Comparison of ENCODE assay signal across 12 mouse cellular contexts in the genomic region with DNA sequence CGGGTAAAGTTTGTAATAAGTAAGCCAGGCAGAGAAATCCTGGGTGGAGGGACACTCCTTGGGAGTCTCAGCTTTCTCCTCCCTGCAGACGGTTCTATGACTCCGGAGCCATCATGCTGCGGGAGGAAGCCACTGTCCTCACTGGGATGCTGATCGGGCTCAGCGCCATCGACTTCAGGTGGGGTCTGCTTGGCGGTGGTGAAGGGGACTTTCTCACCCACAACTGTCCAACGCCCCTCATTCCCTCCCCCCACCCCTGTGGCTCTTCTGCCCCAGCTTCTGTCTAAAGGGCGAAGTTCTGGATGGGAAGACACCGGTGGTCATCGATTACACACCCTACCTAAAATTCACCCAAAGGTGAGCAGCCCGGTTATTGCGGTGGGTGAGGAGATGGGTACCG. TPM values are rescaled to one million over a fixed set of nuclear protein-coding genes. Genes with fewer than 3 reads are reported as not detected.
DNase-seq lines count a peak whose midpoint lies in the region; ATAC-seq and TF ChIP-seq lines count a peak whose summit lies in the region.
"Had no signal": no experiment of that assay in that cellular context is flagged by ENCODE, and none has a peak within 500 bp of the region (broad histone marks: within the 10 kb centered on the region; RNA-seq: fewer than 3 reads in every experiment).

No protein-coding gene starts in this region.

- WGBS in heart, embryonic 15.5 days = 11% methylated on average over 15 of the region's 15 CpGs
- 23% methylated on average over 15 of the region's 15 CpGs for whole genome bisulfite sequencing in midbrain, embryonic 13.5 days
- WGBS in midbrain, embryonic 16.5 days = 25% methylated on average over 14 of the region's 15 CpGs
- WGBS in intestine, embryonic 16.5 days = 17% methylated on average over 15 of the region's 15 CpGs
- 14% methylated on average over 15 of the region's 15 CpGs for WGBS in liver, postnatal 0 days (ENCODE audit: insufficient replicate concordance)

- intact Hi-C loops in heart, postnatal 10 days (cut with DNase I) = no loop called here

- no peak for ATAC-seq in heart, embryonic 15.5 days (replicated peaks; ENCODE audit: insufficient number of reproducible peaks, insufficient read depth, low FRiP score, low read depth)
- no peak for ATAC-seq in midbrain, embryonic 13.5 days
- ATAC-seq in midbrain, embryonic 16.5 days = no peak
- no peak for ATAC-seq in intestine, embryonic 16.5 days
- no peak for ATAC-seq in liver, postnatal 0 days

- peaks cover 18% of the 10 kb centered on the region for H3K36me3 ChIP-seq in heart, embryonic 15.5 days
- peaks cover 61% of the 10 kb centered on the region for H3K36me3 ChIP-seq in midbrain, embryonic 13.5 days
- H3K36me3 ChIP-seq in midbrain, embryonic 16.5 days (ENCODE audit: control insufficient read depth, insufficient read depth, low read length) = peaks cover 23% of the 10 kb centered on the region
- H3K36me3 ChIP-seq in intestine, embryonic 16.5 days (ENCODE audit: control insufficient read depth, insufficient read depth, low read length) = peaks cover 3% of the 10 kb centered on the region; the same call in 1 of the 2 replicates
- H3K36me3 ChIP-seq in liver, postnatal 0 days (replicated peaks; ENCODE audit: insufficient read depth, low read length) = peaks cover 23% of the 10 kb centered on the region

- H3K4me3 ChIP-seq in heart, embryonic 15.5 days = peak overlapping the region; percentile 30; the same call in 1 of the 2 replicates
- no peak overlapping the region for H3K4me3 ChIP-seq in midbrain, embryonic 13.5 days (replicated peaks)
- no peak overlapping the region for H3K4me3 ChIP-seq in midbrain, embryonic 16.5 days (ENCODE audit: low read depth, low read length)
- peak overlapping the region; percentile 39; the same call in 1 of the 2 replicates for H3K4me3 ChIP-seq in intestine, embryonic 16.5 days (ENCODE audit: low read length)
- peak overlapping the region; percentile 33 for H3K4me3 ChIP-seq in liver, postnatal 0 days (ENCODE audit: low read depth, low read length)

- no peak for TF ChIP-seq CTCF in liver, postnatal 0 days (IDR thresholded peaks at IDR 0.05; ENCODE audit: low read depth)

- DNase-seq in heart, postnatal 10 days = no peak
- DNase-seq in liver, postnatal 0 days = no peak
- no peak for DNase-seq in urinary bladder, adult 2 months (ENCODE audit: low spot score)
- DNase-seq in frontal cortex, postnatal 36 days (ENCODE audit: low spot score in 2 of 2) = no peak
- DNase-seq: adrenal gland, adult 2 months had no signal

- no peak overlapping the region for H3K27ac ChIP-seq in heart, embryonic 15.5 days
- no peak overlapping the region for H3K27ac ChIP-seq in midbrain, embryonic 13.5 days
- H3K27ac ChIP-seq in midbrain, embryonic 16.5 days (ENCODE audit: low read length) = no peak overlapping the region
- no peak overlapping the region for H3K27ac ChIP-seq in intestine, embryonic 16.5 days (ENCODE audit: low read length)
- H3K27ac ChIP-seq in liver, postnatal 0 days (ENCODE audit: low read depth) = no peak overlapping the region
- H3K27ac ChIP-seq: hindbrain, postnatal 0 days had no signal

- H3K9me3 ChIP-seq in heart, embryonic 15.5 days (replicated peaks) = no peaks in the 10 kb centered on the region
- H3K9me3 ChIP-seq in midbrain, embryonic 13.5 days = no peaks in the 10 kb centered on the region
- H3K9me3 ChIP-seq in midbrain, embryonic 16.5 days (replicated peaks; ENCODE audit: control insufficient read depth, low read length, poor library complexity, severe bottlenecking) = no peaks in the 10 kb centered on the region
- H3K9me3 ChIP-seq in intestine, embryonic 16.5 days (ENCODE audit: control insufficient read depth, low read length) = no peaks in the 10 kb centered on the region
- no peaks in the 10 kb centered on the region for H3K9me3 ChIP-seq in liver, postnatal 0 days (ENCODE audit: low read length)
- H3K9me3 ChIP-seq: G1E had no signal

- H3K27me3 ChIP-seq in heart, embryonic 15.5 days = peaks cover 74% of the 10 kb centered on the region
- peaks cover 30% of the 10 kb centered on the region for H3K27me3 ChIP-seq in midbrain, embryonic 13.5 days
- H3K27me3 ChIP-seq in midbrain, embryonic 16.5 days (ENCODE audit: control insufficient read depth, insufficient read depth, low read depth, low read length) = no peaks in the 10 kb centered on the region
- H3K27me3 ChIP-seq in intestine, embryonic 16.5 days (replicated peaks; ENCODE audit: control insufficient read depth, insufficient read depth, low read length) = peaks cover 23% of the 10 kb centered on the region
- H3K27me3 ChIP-seq in liver, postnatal 0 days (ENCODE audit: insufficient read depth, low read length) = peaks cover 57% of the 10 kb centered on the region

- H3K9ac ChIP-seq in heart, embryonic 15.5 days = no peak overlapping the region
- peak overlapping the region; percentile 47; the same call in 1 of the 2 replicates for H3K9ac ChIP-seq in midbrain, embryonic 13.5 days (replicated peaks)
- H3K9ac ChIP-seq in midbrain, embryonic 16.5 days (ENCODE audit: low read depth, low read length) = no peak overlapping the region
- no peak overlapping the region for H3K9ac ChIP-seq in intestine, embryonic 16.5 days (ENCODE audit: low read depth, low read length)
- H3K9ac ChIP-seq in liver, postnatal 0 days (replicated peaks) = no peak overlapping the region

- TF ChIP-seq EP300 in liver, postnatal 0 days (IDR thresholded peaks at IDR 0.05; ENCODE audit: low read depth) = no peak

- peak overlapping the region; percentile 52 for H3K4me2 ChIP-seq in heart, embryonic 15.5 days
- H3K4me2 ChIP-seq in midbrain, embryonic 13.5 days (replicated peaks) = 0 out of 2 replicates have a peak overlapping the region, but pooled peaks have one; percentile 18
- no peak overlapping the region for H3K4me2 ChIP-seq in midbrain, embryonic 16.5 days (ENCODE audit: low read length)
- H3K4me2 ChIP-seq in intestine, embryonic 16.5 days (ENCODE audit: low read depth, low read length) = peak overlapping the region; percentile 74
- H3K4me2 ChIP-seq in liver, postnatal 0 days (ENCODE audit: low read depth, low read length) = peak overlapping the region; percentile 57; the same call in 1 of the 2 replicates

- peaks cover 21% of the 10 kb centered on the region for H3K4me1 ChIP-seq in heart, embryonic 15.5 days (replicated peaks)
- H3K4me1 ChIP-seq in midbrain, embryonic 13.5 days (replicated peaks) = peaks cover 73% of the 10 kb centered on the region
- peaks cover 35% of the 10 kb centered on the region for H3K4me1 ChIP-seq in midbrain, embryonic 16.5 days (ENCODE audit: control insufficient read depth, insufficient read depth, low read length)
- peaks cover 29% of the 10 kb centered on the region for H3K4me1 ChIP-seq in intestine, embryonic 16.5 days (ENCODE audit: control insufficient read depth, insufficient read depth, low read length)
- H3K4me1 ChIP-seq in liver, postnatal 0 days (ENCODE audit: insufficient read depth) = peaks cover 16% of the 10 kb centered on the region

RNA-seq across cellular contexts. Expression of a gene that starts 5.9 kb away (rescaled TPM):
- 0.64 and 2.5 TPM in 2 replicates for polyA plus RNA-seq in heart, embryonic 15.5 days (2015; fragmentation: Nextera tagmentation; extraction: Ambion mirVana)
- total RNA-seq in heart, postnatal 10 days (2021) = under 1 TPM; 0.29 to 0.32 TPM
- polyA plus RNA-seq in midbrain, embryonic 13.5 days (2015; fragmentation: Nextera tagmentation; extraction: Ambion mirVana) = 131 and 153 TPM in 2 replicates
- 151 and 155 TPM in 2 replicates for polyA plus RNA-seq in midbrain, embryonic 16.5 days (2015; fragmentation: Nextera tagmentation; extraction: Ambion mirVana)
- polyA plus RNA-seq in intestine, embryonic 16.5 days (2015; fragmentation: Nextera tagmentation; extraction: Ambion mirVana) = 6.0 and 6.8 TPM in 2 replicates
- polyA plus RNA-seq in liver, postnatal 0 days (2015; fragmentation: Nextera tagmentation; extraction: Ambion mirVana) = 1.8 and 2.4 TPM in 2 replicates
- 1.4 and 2.9 TPM in 2 replicates for polyA plus RNA-seq in urinary bladder, adult 2 months (2012; rRNA removed)
- total RNA-seq: megakaryocyte progenitor cell, adult 5-6 weeks had no signal
- polyA plus RNA-seq: G1E had no signal

RNA-seq across cellular contexts. Expression of a gene that starts 8.6 kb away (rescaled TPM):
- polyA plus RNA-seq in heart, embryonic 15.5 days (2015; fragmentation: Nextera tagmentation; extraction: Ambion mirVana) = 293 and 321 TPM in 2 replicates
- total RNA-seq in heart, postnatal 10 days (2021) = 100 to 1,000 TPM; 155 to 156 TPM
- polyA plus RNA-seq in midbrain, embryonic 13.5 days (2015; fragmentation: Nextera tagmentation; extraction: Ambion mirVana) = 141 and 154 TPM in 2 replicates
- polyA plus RNA-seq in midbrain, embryonic 16.5 days (2015; fragmentation: Nextera tagmentation; extraction: Ambion mirVana) = 144 and 150 TPM in 2 replicates
- polyA plus RNA-seq in intestine, embryonic 16.5 days (2015; fragmentation: Nextera tagmentation; extraction: Ambion mirVana) = 366 and 376 TPM in 2 replicates
- 510 and 522 TPM in 2 replicates for polyA plus RNA-seq in liver, postnatal 0 days (2015; fragmentation: Nextera tagmentation; extraction: Ambion mirVana)
- polyA plus RNA-seq in urinary bladder, adult 2 months (2012; rRNA removed) = 80.3 and 88.2 TPM in 2 replicates

RNA-seq across cellular contexts. Expression of a gene that starts 31.0 kb away (rescaled TPM):
- polyA plus RNA-seq in heart, embryonic 15.5 days (2015; fragmentation: Nextera tagmentation; extraction: Ambion mirVana) = 198 and 242 TPM in 2 replicates
- 100 to 1,000 TPM; 189 to 192 TPM for total RNA-seq in heart, postnatal 10 days (2021)
- polyA plus RNA-seq in midbrain, embryonic 13.5 days (2015; fragmentation: Nextera tagmentation; extraction: Ambion mirVana) = 57.4 and 61.8 TPM in 2 replicates
- polyA plus RNA-seq in midbrain, embryonic 16.5 days (2015; fragmentation: Nextera tagmentation; extraction: Ambion mirVana) = 65.2 and 75.8 TPM in 2 replicates
- 221 and 245 TPM in 2 replicates for polyA plus RNA-seq in intestine, embryonic 16.5 days (2015; fragmentation: Nextera tagmentation; extraction: Ambion mirVana)
- polyA plus RNA-seq in liver, postnatal 0 days (2015; fragmentation: Nextera tagmentation; extraction: Ambion mirVana) = 156 and 161 TPM in 2 replicates
- 190 and 251 TPM in 2 replicates for polyA plus RNA-seq in urinary bladder, adult 2 months (2012; rRNA removed)

RNA-seq across cellular contexts. Expression of a gene that starts 33.1 kb away (rescaled TPM):
- polyA plus RNA-seq in heart, embryonic 15.5 days (2015; fragmentation: Nextera tagmentation; extraction: Ambion mirVana) = 20.2 and 31.9 TPM in 2 replicates
- 10 to 100 TPM in 1 of 2 experiments, 1 to 10 TPM in 1; 3.5 to 13.0 TPM for total RNA-seq in heart, postnatal 10 days (2021)
- polyA plus RNA-seq in midbrain, embryonic 13.5 days (2015; fragmentation: Nextera tagmentation; extraction: Ambion mirVana) = 4.3 and 4.8 TPM in 2 replicates
- polyA plus RNA-seq in midbrain, embryonic 16.5 days (2015; fragmentation: Nextera tagmentation; extraction: Ambion mirVana) = 2.3 and 3.5 TPM in 2 replicates
- polyA plus RNA-seq in intestine, embryonic 16.5 days (2015; fragmentation: Nextera tagmentation; extraction: Ambion mirVana) = 11.2 and 19.3 TPM in 2 replicates
- 311 and 329 TPM in 2 replicates for polyA plus RNA-seq in liver, postnatal 0 days (2015; fragmentation: Nextera tagmentation; extraction: Ambion mirVana)
- polyA plus RNA-seq in urinary bladder, adult 2 months (2012; rRNA removed) = 0.01 TPM in 1 of 2 replicates, not detected in the other

RNA-seq across cellular contexts. Expression of a gene that starts 48.4 kb away (rescaled TPM):
- polyA plus RNA-seq in heart, embryonic 15.5 days (2015; fragmentation: Nextera tagmentation; extraction: Ambion mirVana) = 2.7 and 5.7 TPM in 2 replicates
- total RNA-seq in heart, postnatal 10 days (2021) = 10 to 100 TPM; 20.0 to 23.8 TPM
- polyA plus RNA-seq in midbrain, embryonic 13.5 days (2015; fragmentation: Nextera tagmentation; extraction: Ambion mirVana) = 10.9 and 18.4 TPM in 2 replicates
- polyA plus RNA-seq in midbrain, embryonic 16.5 days (2015; fragmentation: Nextera tagmentation; extraction: Ambion mirVana) = 18.1 and 20.5 TPM in 2 replicates
- polyA plus RNA-seq in intestine, embryonic 16.5 days (2015; fragmentation: Nextera tagmentation; extraction: Ambion mirVana) = 0.86 and 1.8 TPM in 2 replicates
- polyA plus RNA-seq in liver, postnatal 0 days (2015; fragmentation: Nextera tagmentation; extraction: Ambion mirVana) = 0.23 and 0.72 TPM in 2 replicates
- 6.9 and 10.4 TPM in 2 replicates for polyA plus RNA-seq in urinary bladder, adult 2 months (2012; rRNA removed)

Comparison
In these comparisons a context has a peak if more than half of its experiments do, and no peak if none do; other contexts are left out.
1. H3K4me3 ChIP-seq: peak in heart, embryonic 15.5 days (single experiment), intestine, embryonic 16.5 days (single experiment) and liver, postnatal 0 days (single experiment); none in midbrain, embryonic 13.5 days (single experiment) and midbrain, embryonic 16.5 days (single experiment).
2. RNA of a gene that starts 5.9 kb away (polyA plus RNA-seq): 131 to 153 TPM in midbrain, embryonic 13.5 days and 151 to 155 TPM in midbrain, embryonic 16.5 days; 6.0 to 6.8 TPM in intestine, embryonic 16.5 days, 1.8 to 2.4 TPM in liver, postnatal 0 days, 1.4 to 2.9 TPM in urinary bladder, adult 2 months and 0.64 to 2.5 TPM in heart, embryonic 15.5 days; every median in the first group is over 10 times any median in the second.